ENCODE assay signal across 18 mouse cellular contexts in the genomic region with DNA sequence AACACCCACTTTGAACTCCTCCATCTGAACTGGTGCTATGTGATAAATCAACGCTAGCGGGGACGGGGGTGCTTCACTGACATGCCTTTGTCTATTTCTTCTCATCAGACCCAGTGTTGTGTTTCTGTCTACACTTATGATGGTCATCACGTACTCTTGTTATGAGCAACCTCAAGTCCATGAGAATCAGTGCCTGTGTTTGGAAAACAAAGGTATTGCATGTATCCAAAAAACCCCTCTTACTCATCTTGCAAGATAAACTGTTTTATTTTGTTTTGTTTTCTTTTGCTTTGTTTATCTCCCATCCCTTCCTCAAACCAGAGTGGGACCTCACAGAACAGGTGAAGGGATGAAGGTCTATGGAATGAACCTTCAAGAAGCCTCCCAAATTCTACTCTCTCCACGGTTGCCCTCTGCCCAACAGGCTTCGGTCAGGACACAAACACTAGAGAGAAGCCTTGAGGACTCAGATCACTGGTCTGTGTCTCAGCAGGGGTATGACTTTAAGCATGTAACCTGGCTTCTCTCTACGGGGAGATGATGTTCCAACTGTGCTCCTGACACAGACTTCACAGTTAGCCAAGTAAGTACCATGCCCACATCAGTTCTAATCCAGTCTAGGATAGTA. TPM values are rescaled to one million over a fixed set of nuclear protein-coding genes. Genes with fewer than 3 reads are reported as not detected.
DNase-seq lines count a peak whose midpoint lies in the region; ATAC-seq and TF ChIP-seq lines count a peak whose summit lies in the region.
"Had no signal": no experiment of that assay in that cellular context is flagged by ENCODE, and none has a peak within 500 bp of the region (broad histone marks: within the 10 kb centered on the region; RNA-seq: fewer than 3 reads in every experiment).

No protein-coding gene starts in this region.

- TF ChIP-seq POLR2A in heart, adult 2 months (IDR thresholded peaks at IDR 0.05; ENCODE audit: insufficient read depth, low read depth, low read length) = no peak

- TF ChIP-seq CTCF in heart, adult 2 months (IDR thresholded peaks at IDR 0.05) = no peak
- TF ChIP-seq CTCF in kidney, postnatal 0 days (IDR thresholded peaks at IDR 0.05; ENCODE audit: low read depth) = no peak

- no peak for ATAC-seq in kidney, postnatal 0 days (replicated peaks; ENCODE audit: low FRiP score, low read depth)
- ATAC-seq in kidney, embryonic 14.5 days (ENCODE audit: low FRiP score, low TSS enrichment) = no peak
- ATAC-seq: CD4-positive, CD25-positive, alpha-beta regulatory T cell, adult 4 months; forebrain, embryonic 13.5 days; hindbrain, embryonic 16.5 days had no signal

- peak overlapping the region; percentile 74; the same call in 1 of the 2 replicates for H3K4me2 ChIP-seq in kidney, postnatal 0 days (ENCODE audit: low read length)
- no peak overlapping the region for H3K4me2 ChIP-seq in kidney, embryonic 14.5 days (replicated peaks; ENCODE audit: low read depth, low read length)
- H3K4me2 ChIP-seq: forebrain, embryonic 13.5 days; hindbrain, embryonic 12.5 days had no signal

- peak in 1 of 2 experiments; percentile 21 for DNase-seq in heart, adult 2 months
- no peak for DNase-seq in heart, postnatal 4 days
- DNase-seq in kidney, postnatal 0 days (ENCODE audit: low spot score) = no peak
- peak; percentile 28 for DNase-seq in CD4-positive helper T cell, adult 2 months (ENCODE audit: low read depth, low spot score)
- DNase-seq in induced T-regulatory cell, adult 2 months (ENCODE audit: low read depth) = peak; percentile 55
- DNase-seq in thymus, postnatal 36 days = no peak
- no peak for DNase-seq in liver
- DNase-seq: adrenal gland, postnatal 10 days; cerebellum, adult 2 months; cerebellum, postnatal 10 days; gastrocnemius, postnatal 10 days had no signal

- no peaks in the 10 kb centered on the region for H3K9me3 ChIP-seq in kidney, postnatal 0 days (replicated peaks; ENCODE audit: low read length)
- no peaks in the 10 kb centered on the region for H3K9me3 ChIP-seq in kidney, embryonic 14.5 days (ENCODE audit: control insufficient read depth, low read length)
- H3K9me3 ChIP-seq: embryonic facial prominence, embryonic 10.5 days; forebrain, embryonic 13.5 days; heart, embryonic 12.5 days; hindbrain, embryonic 12.5 days had no signal

- H3K4me1 ChIP-seq in heart, adult 2 months (ENCODE audit: control insufficient read depth, insufficient read depth, low read length) = peaks cover 33% of the 10 kb centered on the region
- H3K4me1 ChIP-seq in kidney, postnatal 0 days (replicated peaks; ENCODE audit: insufficient read depth, low read length) = peaks cover 13% of the 10 kb centered on the region
- peaks cover 28% of the 10 kb centered on the region for H3K4me1 ChIP-seq in kidney, embryonic 14.5 days (ENCODE audit: control insufficient read depth, insufficient read depth, low read length)

- TF ChIP-seq EP300 in heart, adult 2 months (IDR thresholded peaks at IDR 0.05; ENCODE audit: insufficient read depth, low read depth, low read length) = no peak

- intact Hi-C loops in heart, adult 2 months (cut with DNase I) = no loop called here

- peak overlapping the region; percentile 96 for H3K27ac ChIP-seq in heart, adult 2 months
- no peak overlapping the region for H3K27ac ChIP-seq in kidney, postnatal 0 days
- no peak overlapping the region for H3K27ac ChIP-seq in kidney, embryonic 14.5 days (ENCODE audit: low read depth, low read length)
- H3K27ac ChIP-seq: embryonic facial prominence, embryonic 10.5 days; forebrain, embryonic 13.5 days; hindbrain, embryonic 12.5 days had no signal

- no peak overlapping the region for H3K4me3 ChIP-seq in heart, adult 2 months
- H3K4me3 ChIP-seq in kidney, postnatal 0 days (replicated peaks; ENCODE audit: low read depth, low read length) = no peak overlapping the region
- no peak overlapping the region for H3K4me3 ChIP-seq in kidney, embryonic 14.5 days (ENCODE audit: low read length)
- H3K4me3 ChIP-seq: embryonic facial prominence, embryonic 10.5 days; forebrain, embryonic 13.5 days; heart, embryonic 12.5 days; hindbrain, embryonic 12.5 days had no signal

- H3K36me3 ChIP-seq in heart, adult 2 months (ENCODE audit: control insufficient read depth, insufficient read depth, low read length) = peaks cover 13% of the 10 kb centered on the region
- H3K36me3 ChIP-seq in kidney, postnatal 0 days (ENCODE audit: insufficient read depth, low read length) = no peaks in the 10 kb centered on the region
- H3K36me3 ChIP-seq in kidney, embryonic 14.5 days (ENCODE audit: control insufficient read depth, insufficient read depth, low read length) = no peaks in the 10 kb centered on the region

- WGBS in heart, adult 2 months = 69% methylated on average over 7 of the region's 7 CpGs
- 83% methylated on average over 7 of the region's 7 CpGs for WGBS in kidney, postnatal 0 days
- 84% methylated on average over 7 of the region's 7 CpGs for WGBS in kidney, embryonic 14.5 days

- H3K79me2 ChIP-seq in heart, adult 2 months (replicated peaks; ENCODE audit: control insufficient read depth, insufficient read depth, low read length) = peaks cover 6% of the 10 kb centered on the region; the same call in 1 of the 2 replicates

- no peak overlapping the region for H3K9ac ChIP-seq in heart, adult 2 months (ENCODE audit: low read depth, low read length)
- H3K9ac ChIP-seq in kidney, postnatal 0 days (ENCODE audit: low read depth, low read length) = no peak overlapping the region
- no peak overlapping the region for H3K9ac ChIP-seq in kidney, embryonic 14.5 days (ENCODE audit: low read depth, low read length)
- H3K9ac ChIP-seq: forebrain, embryonic 13.5 days; heart, embryonic 12.5 days; hindbrain, embryonic 12.5 days had no signal

- H3K27me3 ChIP-seq in heart, adult 2 months (ENCODE audit: control insufficient read depth, insufficient read depth, low read length) = no peaks in the 10 kb centered on the region
- no peaks in the 10 kb centered on the region for H3K27me3 ChIP-seq in kidney, postnatal 0 days (ENCODE audit: insufficient read depth, low read length)
- no peaks in the 10 kb centered on the region for H3K27me3 ChIP-seq in kidney, embryonic 14.5 days (ENCODE audit: control insufficient read depth, insufficient read depth, low read length)
- H3K27me3 ChIP-seq: forebrain, embryonic 13.5 days; heart, embryonic 12.5 days; hindbrain, embryonic 12.5 days had no signal

RNA-seq across cellular contexts. Expression of a gene that starts 3.4 kb away (rescaled TPM):
- total RNA-seq in heart, adult 2 months (2021) = 10 to 100 TPM; 14.8 to 17.1 TPM
- 7.5 and 10.7 TPM in 2 replicates for polyA plus RNA-seq in heart, adult 2 months (2012; rRNA removed)
- total RNA-seq in heart, postnatal 4 days (2021) = 10 to 100 TPM; 18.7 to 26.3 TPM
- polyA plus RNA-seq in kidney, postnatal 0 days (2015; fragmentation: Nextera tagmentation; extraction: Ambion mirVana) = 16.1 and 16.3 TPM in 2 replicates
- polyA plus RNA-seq in kidney, embryonic 14.5 days (2014; fragmentation: Nextera tagmentation; extraction: Ambion mirVana) = 11.1 and 18.6 TPM in 2 replicates

Comparison
In these comparisons a context has a peak if more than half of its experiments do, and no peak if none do; other contexts are left out.
1. DNase-seq: peak in CD4-positive helper T cell, adult 2 months (single experiment) and induced T-regulatory cell, adult 2 months (single experiment); none in heart, postnatal 4 days (single experiment), kidney, postnatal 0 days (single experiment), thymus, postnatal 36 days (0 of 2) and liver (single experiment).